Mouse (Mus musculus): ENCODE results near the gene Tsga10.

GRCm38 (mm10) chr1:37737045-37737444 is 129.2 kb downstream of the Tsga10 start:
- TF ChIP-seq GATA1 (IDR thresholded peaks at IDR 0.05; ENCODE audit: borderline replicate concordance, low read length) (no peak), FLI1 (IDR thresholded peaks at IDR 0.05; ENCODE audit: low read length) (no peak)

Measured in megakaryocyte, embryonic 14.5 days (primary cell).